Mouse (Mus musculus) left cerebral cortex, adult 11 months (tissue): ENCODE data around the gene Rab38.

ENCODE experiments used
- DNase-seq: peaks from one replicate; pipeline ENCODE4 v3.0.0; 2022; ENCODE audit warnings: low spot score

Gene Rab38

GRCm38 (mm10) chr7:88527100-88527671 is 97.1 kb downstream of the Rab38 start:
- DNase-seq = no peak

GRCm38 (mm10) chr7:88536127-88536531 is 106.1 kb downstream of the Rab38 start:
- no peak for DNase-seq

GRCm38 (mm10) chr7:88536743-88537142 is 106.7 kb downstream of the Rab38 start:
- DNase-seq = no peak
